Mouse (Mus musculus) ES-Bruce4 (cell line): Measurements from ENCODE around the gene Adnp.

Experiments
- CTCF ChIP-seq: IDR thresholded peaks from one replicate; pipeline ENCODE4 v1.8.1; 2011; ENCODE audit warnings: low read depth, low read length
- EP300 ChIP-seq: IDR thresholded peaks from 2 replicates; pipeline ENCODE4 v1.6.1; 2011; ENCODE audit warnings: low read depth, low read length; ENCODE audit not compliant: insufficient read depth
- POLR2A ChIP-seq: IDR thresholded peaks from one replicate; pipeline ENCODE4 v1.8.1; 2011; ENCODE audit warnings: low read length; ENCODE audit not compliant: insufficient read depth

DNA sequence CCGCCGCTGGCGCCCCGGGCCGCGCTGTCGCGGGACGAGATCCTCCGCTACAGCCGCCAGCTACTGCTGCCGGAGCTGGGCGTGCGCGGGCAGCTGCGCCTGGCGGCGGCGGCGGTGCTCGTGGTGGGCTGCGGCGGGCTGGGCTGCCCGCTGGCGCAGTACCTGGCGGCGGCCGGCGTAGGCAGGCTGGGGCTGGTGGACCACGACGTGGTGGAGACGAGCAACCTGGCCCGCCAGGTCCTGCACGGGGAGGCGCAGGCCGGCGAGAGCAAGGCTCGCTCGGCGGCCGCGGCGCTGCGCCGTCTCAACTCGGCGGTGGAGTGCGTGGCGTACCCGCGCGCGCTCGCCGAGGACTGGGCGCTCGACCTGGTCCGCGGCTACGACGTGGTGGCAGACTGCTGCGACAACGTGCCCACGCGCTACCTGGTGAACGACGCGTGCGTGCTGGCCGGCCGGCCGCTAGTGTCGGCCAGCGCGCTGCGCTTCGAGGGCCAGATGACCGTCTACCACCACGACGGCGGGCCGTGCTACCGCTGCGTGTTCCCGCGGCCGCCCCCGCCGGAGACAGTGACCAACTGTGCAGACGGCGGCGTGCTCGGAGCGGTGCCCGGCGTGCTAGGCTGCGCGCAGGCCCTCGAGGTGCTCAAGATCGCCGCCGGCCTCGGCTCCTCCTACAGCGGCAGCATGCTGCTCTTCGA lies 24.0 kb upstream of the Adnp start:
- TF ChIP-seq CTCF = no peak
- no peak for TF ChIP-seq EP300
- no peak for TF ChIP-seq POLR2A
